Mouse (Mus musculus): ENCODE results near the gene Gm5767.
A peak's percentile ranks its signal among the peaks of the same experiment; 100 is the strongest.

GRCm38 (mm10) chr16:8671551-8672349, 8.8 kb upstream of the Gm5767 start, which contains the start of gene Carhsp1:
- peak; percentile 62 for TF ChIP-seq CTCF (IDR thresholded peaks at IDR 0.05; ENCODE audit: low read depth)
- peak; percentile 43; the same call in 1 of the 2 replicates for TF ChIP-seq EP300 (IDR thresholded peaks at IDR 0.05; ENCODE audit: low read depth)

Measured in liver, postnatal 0 days (tissue).